Mouse (Mus musculus) ES-E14 (cell line): ENCODE data around the gene Dok3. TPM values are rescaled to one million over a fixed set of nuclear protein-coding genes. Genes with fewer than 3 reads are reported as not detected.
"Not testable (repeated sequence)": the region's sequence is repeated elsewhere in the genome, so short reads cannot be mapped to it uniquely, and the experiment has no call there.

Source experiments
- DNase-seq: peaks from one replicate; pipeline ENCODE4 v3.0.0-alpha.2; 2013; ENCODE audit warnings: low read depth, low spot score
- H3K27ac ChIP-seq: 2 replicates; pipeline ENCODE4 v1.5.1; 2012; ENCODE audit warnings: low read depth, mild to moderate bottlenecking, low read length, moderate library complexity, mixed read lengths; ENCODE audit not compliant: poor library complexity, insufficient read depth, severe bottlenecking
- H3K36me3 ChIP-seq: 2 replicates; pipeline ENCODE4 v1.6.1; 2012; ENCODE audit warnings: mild to moderate bottlenecking, low read length, moderate library complexity, mixed read lengths; ENCODE audit not compliant: control insufficient read depth, poor library complexity, insufficient read depth, severe bottlenecking
- H3K4me1 ChIP-seq, 2 experiments: fragments of 150-350 bp in 1 of 2; sonication (generic) in 1 of 2; 2 replicates each; pipeline ENCODE4 v1.6.1; 2012; ENCODE audit warnings: low read length in 2 of 2, mild to moderate bottlenecking in 1 of 2, mixed read lengths in 1 of 2; ENCODE audit not compliant: control insufficient read depth in 2 of 2, insufficient read depth in 2 of 2, poor library complexity in 1 of 2
- H3K4me3 ChIP-seq, 2 experiments: fragments of 150-350 bp in 1 of 2; sonication (generic) in 1 of 2; 2 replicates each; pipeline ENCODE4 v1.5.1; 2012; ENCODE audit warnings: low read length in 2 of 2, low read depth in 1 of 2, mild to moderate bottlenecking in 1 of 2, mixed read lengths in 1 of 2; ENCODE audit not compliant: insufficient read depth in 1 of 2, poor library complexity in 1 of 2, severe bottlenecking in 1 of 2
- H3K9ac ChIP-seq: 2 replicates; pipeline ENCODE4 v1.6.1; 2012; ENCODE audit warnings: low read depth, mild to moderate bottlenecking, low read length, mixed read lengths; ENCODE audit not compliant: poor library complexity, insufficient read depth, severe bottlenecking
- H3K9me3 ChIP-seq: fragments of 150-350 bp; sonication (generic); 2 replicates; pipeline ENCODE4 v1.6.1; 2012; ENCODE audit warnings: low read depth, mild to moderate bottlenecking, low read length; ENCODE audit not compliant: control insufficient read depth, insufficient read depth
- CHD2 ChIP-seq: IDR thresholded peaks from 2 replicates; pipeline ENCODE4 v1.6.1; 2014; ENCODE audit warnings: mild to moderate bottlenecking, low read depth, low read length, inconsistent platforms
- HCFC1 ChIP-seq: IDR thresholded peaks from 2 replicates; pipeline ENCODE4 v1.6.1; 2012; ENCODE audit warnings: low read length, inconsistent platforms, borderline replicate concordance; ENCODE audit not compliant: insufficient read depth
- MAFK ChIP-seq: IDR thresholded peaks from 2 replicates; pipeline ENCODE4 v1.6.1; 2014; ENCODE audit warnings: mild to moderate bottlenecking, low read depth, low read length, inconsistent platforms; ENCODE audit not compliant: insufficient read depth
- ZC3H11A ChIP-seq: IDR thresholded peaks from 2 replicates; pipeline ENCODE4 v1.6.1; 2012; ENCODE audit warnings: low read depth, mild to moderate bottlenecking, inconsistent platforms, low read length, borderline replicate concordance
- ZNF384 ChIP-seq: IDR thresholded peaks from 2 replicates; pipeline ENCODE4 v1.6.1; 2012; ENCODE audit warnings: low read depth, low read length, inconsistent platforms
- in situ Hi-C, 2 experiments: fragments of 600-800 bp; cut with MboI; formaldehyde crosslinking; loops; one replicate each; pipeline ENCODE4 v1.15.1; 2025; ENCODE audit warnings: low sequenced_read_pairs in 2 of 2, inconsistent platforms in 1 of 2; ENCODE audit not compliant: unreplicated experiment in 2 of 2
- total RNA-seq: library from RNA; depleted of rRNA; stranded (reverse); fragments of 300-350 nt; gene quantifications from 2 replicates; pipeline ENCODE4 v1.2.3, GENCODE M21; 2012

Gene Dok3
- total RNA-seq, 1 experiment: 0.98 TPM

DNA sequence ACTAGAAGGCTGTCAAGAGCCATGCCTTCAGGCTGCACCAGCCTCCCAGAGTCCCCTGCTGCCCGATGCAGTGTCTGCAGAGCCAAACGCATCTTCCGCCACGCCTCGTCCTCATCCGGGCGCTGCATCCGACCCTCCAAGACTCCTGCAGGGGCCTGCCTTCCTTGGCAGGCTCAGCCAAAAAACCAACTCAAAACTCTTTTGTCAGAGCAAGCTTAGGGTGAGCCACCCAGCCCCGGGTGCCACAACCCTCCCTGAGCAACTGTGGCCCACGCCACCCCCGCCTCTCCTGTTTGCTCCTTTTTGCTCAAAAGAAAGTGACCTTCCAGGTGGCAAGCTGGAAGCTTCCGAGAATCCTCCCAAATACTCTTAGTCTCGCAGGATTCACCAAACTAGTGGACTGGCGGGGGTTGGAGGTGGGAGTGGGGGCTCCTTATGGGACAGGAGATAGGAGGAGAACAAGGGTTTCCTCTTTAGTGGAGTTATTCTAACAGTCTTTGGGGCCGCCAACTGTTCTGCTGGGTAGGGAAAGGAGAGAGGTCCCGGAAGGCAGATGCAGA, 40.7 kb upstream of the Dok3 start:
- no peak for DNase-seq
- in situ Hi-C loops: no loop called here
- Histone ChIP-seq H3K4me1 (peaks cover 0 to 5% of the 10 kb centered on the region in 2 experiments; a peak in 1 of 4 replicates), H3K9me3 (peaks cover 2% of the 10 kb centered on the region; the same call in 1 of the 2 replicates), H3K4me3 (peak overlapping the region; percentile 100), H3K36me3 (peaks cover 12% of the 10 kb centered on the region; the same call in 1 of the 2 replicates), H3K27ac (peak overlapping the region; percentile 64; the same call in 1 of the 2 replicates), H3K9ac (peak overlapping the region; percentile 94)
- TF ChIP-seq ZC3H11A: no peak

GRCm38 (mm10) chr13:55568524-55568923, 39.4 kb upstream of the Dok3 start:
- H3K9ac ChIP-seq, H3K9me3 ChIP-seq, H3K4me1 ChIP-seq, H3K27ac ChIP-seq, DNase-seq, H3K4me3 ChIP-seq, in situ Hi-C loops: not testable (repeated sequence)
- peaks cover 12% of the 10 kb centered on the region; the same call in 1 of the 2 replicates for H3K36me3 ChIP-seq

DNA sequence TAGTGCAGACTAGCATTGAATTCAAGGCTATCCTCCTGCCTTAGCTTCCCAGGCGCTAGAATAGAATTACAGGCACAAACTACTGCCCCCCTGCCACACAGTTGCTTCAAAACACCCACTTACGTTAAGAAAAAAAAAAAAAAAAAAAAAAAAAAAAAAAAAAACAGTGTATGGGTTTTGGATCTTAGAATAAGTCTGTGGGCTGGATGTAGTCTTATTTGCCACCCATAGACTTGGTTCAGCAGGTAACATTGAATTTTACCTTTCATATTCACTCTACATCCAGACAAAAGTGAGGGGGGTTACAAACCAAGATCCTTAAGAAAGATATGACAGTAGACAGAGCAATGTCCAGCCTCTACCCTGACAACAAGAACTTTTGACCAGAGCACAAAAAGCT, 38.9 kb upstream of the Dok3 start:
- Histone ChIP-seq H3K9me3 (no peaks in the 10 kb centered on the region), H3K36me3 (peaks cover 12% of the 10 kb centered on the region; the same call in 1 of the 2 replicates), H3K27ac (no peak overlapping the region), H3K4me3 (no peak overlapping the region), H3K4me1 (peaks cover 0 to 5% of the 10 kb centered on the region in 2 experiments; a peak in 1 of 4 replicates), H3K9ac (no peak overlapping the region)
- no peak for DNase-seq
- TF ChIP-seq ZC3H11A (no peak), CHD2 (no peak), ZNF384 (peak; percentile 58; the same call in 1 of the 2 replicates)
- in situ Hi-C loops: no loop called here

GRCm38 (mm10) chr13:55567001-55567400, 37.9 kb upstream of the Dok3 start:
- Histone ChIP-seq H3K9ac (no peak overlapping the region), H3K4me1 (peaks cover 0 to 5% of the 10 kb centered on the region in 2 experiments; a peak in 1 of 4 replicates), H3K36me3 (peaks cover 12% of the 10 kb centered on the region; the same call in 1 of the 2 replicates), H3K27ac (no peak overlapping the region; the same call in 1 of the 2 replicates), H3K4me3 (no peak overlapping the region), H3K9me3 (no peaks in the 10 kb centered on the region)
- in situ Hi-C loops: no loop called here
- TF ChIP-seq ZC3H11A: no peak
- no peak for TF ChIP-seq MAFK
- TF ChIP-seq HCFC1: no peak
- no peak for TF ChIP-seq ZNF384
- TF ChIP-seq CHD2: no peak
- DNase-seq: no peak

GRCm38 (mm10) chr13:55563266-55563879, 34.3 kb upstream of the Dok3 start:
- Histone ChIP-seq H3K9ac (no peak overlapping the region), H3K36me3 (peaks cover 9% of the 10 kb centered on the region; the same call in 1 of the 2 replicates), H3K9me3 (no peaks in the 10 kb centered on the region), H3K4me3 (no peak overlapping the region), H3K4me1 (no peaks in the 10 kb centered on the region), H3K27ac (no peak overlapping the region)
- in situ Hi-C loops: no loop called here
- no peak for TF ChIP-seq HCFC1
- no peak for TF ChIP-seq ZC3H11A
- no peak for TF ChIP-seq CHD2
- TF ChIP-seq ZNF384: no peak
- no peak for TF ChIP-seq MAFK
- no peak for DNase-seq
